Mouse (Mus musculus): ENCODE results near the gene Sun5. TPM values are rescaled to one million over a fixed set of nuclear protein-coding genes. Genes with fewer than 3 reads are reported as not detected.
A peak's percentile ranks its signal among the peaks of the same experiment; 100 is the strongest.

Sun5 gene
- polyA plus RNA-seq, 1 experiment, result not detected

DNA sequence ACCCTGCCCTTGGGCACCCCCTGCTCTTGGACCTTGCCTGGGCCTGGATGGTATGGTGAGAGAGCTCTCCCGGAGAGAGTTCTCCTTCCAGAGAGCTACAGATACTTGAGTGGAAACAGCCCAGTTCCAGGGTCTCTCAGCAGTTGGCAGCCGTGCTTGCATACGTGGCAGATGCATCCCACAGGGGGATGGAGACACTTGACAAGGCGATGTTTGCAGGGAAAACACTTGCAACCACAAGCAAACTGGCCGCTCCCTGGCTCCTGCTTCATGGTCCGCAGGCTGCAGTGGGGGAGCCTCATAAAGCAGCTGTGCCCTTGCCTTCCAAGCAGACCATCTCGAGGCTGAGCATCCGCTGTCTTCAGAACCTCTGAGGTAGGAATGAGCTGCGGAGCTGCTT is 3.9 kb upstream of the Sun5 start, which contains the start of gene Bpifb2:
Gene Bpifb2, plus strand, starts transcription at position 301 of the 400 bp plus-strand sequence.
- no peak within 1 kb of the TSS for H3K4me3 ChIP-seq (ENCODE audit: control insufficient read depth, insufficient read depth, low read length)
- no peaks in the 10 kb centered on the region for H3K4me1 ChIP-seq (replicated peaks; ENCODE audit: control insufficient read depth, insufficient read depth, low read length)
- TF ChIP-seq CTCF (IDR thresholded peaks at IDR 0.05; ENCODE audit: borderline replicate concordance, control insufficient read depth, extremely low read depth, insufficient read depth, low read length, poor library complexity), result no peak
- TF ChIP-seq POLR2A (IDR thresholded peaks at IDR 0.05; ENCODE audit: control insufficient read depth, extremely low read depth, insufficient read depth, low read length, poor library complexity), result no peak
- WGBS, result 81% methylated on average over 9 of the region's 9 CpGs
- no peaks in the 10 kb centered on the region for H3K36me3 ChIP-seq (ENCODE audit: control insufficient read depth, insufficient read depth, low read length)
- DNase-seq, result no peak
- H3K27me3 ChIP-seq (ENCODE audit: control insufficient read depth, insufficient read depth, low read length), result no peaks in the 10 kb centered on the region
- no peak within 1 kb of the TSS for H3K27ac ChIP-seq (ENCODE audit: control insufficient read depth, insufficient read depth, low read length)

DNA sequence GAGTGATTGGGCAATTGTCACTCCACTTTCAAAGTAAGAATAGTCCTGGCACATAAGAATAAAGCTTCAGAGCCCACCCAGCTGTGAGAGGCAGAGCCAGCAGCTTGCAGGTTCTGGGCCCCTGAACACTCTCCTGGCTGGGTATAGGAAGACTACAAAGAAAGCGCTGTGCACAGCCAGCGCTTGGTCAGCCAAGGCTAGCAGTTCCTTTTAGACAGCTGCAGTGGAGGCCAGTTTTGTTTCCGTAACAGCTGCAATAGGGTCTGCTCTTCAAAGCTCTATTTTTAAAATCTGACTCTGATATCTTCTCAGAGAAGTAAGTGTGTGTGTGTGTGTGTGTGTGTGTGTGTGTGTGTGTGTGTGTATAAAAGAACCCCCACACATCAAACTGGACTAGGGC is 8.9 kb downstream of the Sun5 start:
- H3K27ac ChIP-seq (ENCODE audit: control insufficient read depth, insufficient read depth, low read length), result no peak overlapping the region
- no peak for TF ChIP-seq CTCF (IDR thresholded peaks at IDR 0.05; ENCODE audit: borderline replicate concordance, control insufficient read depth, extremely low read depth, insufficient read depth, low read length, poor library complexity)
- no peak for TF ChIP-seq POLR2A (IDR thresholded peaks at IDR 0.05; ENCODE audit: control insufficient read depth, extremely low read depth, insufficient read depth, low read length, poor library complexity)
- no peak for DNase-seq
- H3K36me3 ChIP-seq (ENCODE audit: control insufficient read depth, insufficient read depth, low read length), result no peaks in the 10 kb centered on the region
- no peaks in the 10 kb centered on the region for H3K4me1 ChIP-seq (replicated peaks; ENCODE audit: control insufficient read depth, insufficient read depth, low read length)
- no peak overlapping the region for H3K4me3 ChIP-seq (ENCODE audit: control insufficient read depth, insufficient read depth, low read length)
- no peaks in the 10 kb centered on the region for H3K27me3 ChIP-seq (ENCODE audit: control insufficient read depth, insufficient read depth, low read length)
- WGBS, result 75% methylated on average over 3 of the region's 3 CpGs

DNA sequence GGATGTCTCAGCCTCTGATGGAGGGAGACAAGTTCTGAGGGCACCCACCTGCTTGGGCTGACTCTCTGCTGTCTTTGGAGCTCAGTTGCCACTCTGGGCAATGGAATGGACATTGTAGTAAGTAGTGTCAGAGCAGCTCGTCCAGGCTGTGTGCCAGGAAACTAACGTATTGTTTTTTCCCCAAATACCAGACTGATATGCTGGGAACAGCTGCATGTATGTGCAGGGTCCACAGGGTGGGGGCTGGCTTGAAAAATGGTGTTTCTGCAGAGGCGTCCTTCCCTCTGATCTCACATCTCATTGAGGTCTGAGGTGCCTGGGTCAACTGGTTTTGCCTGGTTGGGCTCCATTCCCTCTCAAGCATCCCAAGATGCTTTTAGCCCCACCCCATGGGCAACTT is 10.2 kb downstream of the Sun5 start:
- TF ChIP-seq POLR2A (IDR thresholded peaks at IDR 0.05; ENCODE audit: control insufficient read depth, extremely low read depth, insufficient read depth, low read length, poor library complexity), result no peak
- no peak for TF ChIP-seq CTCF (IDR thresholded peaks at IDR 0.05; ENCODE audit: borderline replicate concordance, control insufficient read depth, extremely low read depth, insufficient read depth, low read length, poor library complexity)
- Histone ChIP-seq H3K27ac (ENCODE audit: control insufficient read depth, insufficient read depth, low read length) (no peak overlapping the region), H3K36me3 (ENCODE audit: control insufficient read depth, insufficient read depth, low read length) (no peaks in the 10 kb centered on the region), H3K4me1 (replicated peaks; ENCODE audit: control insufficient read depth, insufficient read depth, low read length) (no peaks in the 10 kb centered on the region), H3K27me3 (ENCODE audit: control insufficient read depth, insufficient read depth, low read length) (no peaks in the 10 kb centered on the region), H3K4me3 (ENCODE audit: control insufficient read depth, insufficient read depth, low read length) (no peak overlapping the region)
- no peak for DNase-seq
- 63% methylated on average over 3 of the region's 3 CpGs for WGBS

DNA sequence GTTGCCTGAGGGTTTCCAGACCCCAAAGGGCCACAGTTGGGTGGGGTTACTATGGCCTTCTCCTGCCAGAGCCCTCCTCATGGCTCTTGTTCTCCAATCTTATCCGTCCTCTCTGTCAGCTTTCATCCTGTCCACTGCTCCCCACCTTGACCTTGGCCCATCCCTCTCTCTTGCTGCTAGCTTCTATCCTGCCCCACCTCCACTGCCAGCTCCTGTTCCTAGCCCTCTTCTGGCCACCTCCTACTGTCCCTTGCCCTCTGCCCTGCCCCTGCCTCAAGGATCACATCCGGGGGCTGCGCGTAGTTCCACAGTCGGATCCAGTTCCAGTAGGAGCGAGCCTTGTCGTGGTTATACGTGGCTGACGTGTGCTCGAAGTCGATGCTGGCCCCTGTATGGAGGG is 10.6 kb downstream of the Sun5 start:
- Histone ChIP-seq H3K27ac (ENCODE audit: control insufficient read depth, insufficient read depth, low read length) (no peak overlapping the region), H3K4me1 (replicated peaks; ENCODE audit: control insufficient read depth, insufficient read depth, low read length) (no peaks in the 10 kb centered on the region), H3K4me3 (ENCODE audit: control insufficient read depth, insufficient read depth, low read length) (no peak overlapping the region), H3K36me3 (ENCODE audit: control insufficient read depth, insufficient read depth, low read length) (no peaks in the 10 kb centered on the region), H3K27me3 (ENCODE audit: control insufficient read depth, insufficient read depth, low read length) (no peaks in the 10 kb centered on the region)
- no peak for DNase-seq
- no peak for TF ChIP-seq CTCF (IDR thresholded peaks at IDR 0.05; ENCODE audit: borderline replicate concordance, control insufficient read depth, extremely low read depth, insufficient read depth, low read length, poor library complexity)
- TF ChIP-seq POLR2A (IDR thresholded peaks at IDR 0.05; ENCODE audit: control insufficient read depth, extremely low read depth, insufficient read depth, low read length, poor library complexity), result no peak
- WGBS, result 95% methylated on average over 11 of the region's 11 CpGs

DNA sequence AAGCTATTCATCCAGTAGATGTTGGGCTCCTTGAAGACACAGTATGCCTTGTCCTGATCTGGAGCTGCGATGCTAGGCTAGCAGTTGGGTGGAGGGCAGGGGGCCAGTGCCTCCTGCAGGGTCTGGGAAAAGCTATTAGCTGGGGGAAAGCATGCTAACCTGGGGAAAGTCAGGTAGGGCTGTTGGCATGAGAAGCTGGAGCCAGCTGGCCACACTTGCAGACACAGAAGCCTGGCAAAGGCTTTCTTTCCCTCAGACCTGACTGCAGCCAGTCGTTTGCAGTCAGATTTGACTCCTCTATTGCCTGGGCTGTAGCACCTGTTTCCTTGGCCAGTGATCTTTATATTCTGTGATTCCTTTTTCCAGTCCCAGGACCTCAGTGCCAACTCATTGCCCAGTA is 11.3 kb downstream of the Sun5 start:
- no peak for TF ChIP-seq POLR2A (IDR thresholded peaks at IDR 0.05; ENCODE audit: control insufficient read depth, extremely low read depth, insufficient read depth, low read length, poor library complexity)
- TF ChIP-seq CTCF (IDR thresholded peaks at IDR 0.05; ENCODE audit: borderline replicate concordance, control insufficient read depth, extremely low read depth, insufficient read depth, low read length, poor library complexity), result no peak
- Histone ChIP-seq H3K4me3 (ENCODE audit: control insufficient read depth, insufficient read depth, low read length) (no peak overlapping the region), H3K27me3 (ENCODE audit: control insufficient read depth, insufficient read depth, low read length) (no peaks in the 10 kb centered on the region), H3K4me1 (replicated peaks; ENCODE audit: control insufficient read depth, insufficient read depth, low read length) (no peaks in the 10 kb centered on the region), H3K27ac (ENCODE audit: control insufficient read depth, insufficient read depth, low read length) (no peak overlapping the region), H3K36me3 (ENCODE audit: control insufficient read depth, insufficient read depth, low read length) (no peaks in the 10 kb centered on the region)
- DNase-seq, result no peak
- WGBS, result 83% methylated on average over 2 of the region's 2 CpGs

DNA sequence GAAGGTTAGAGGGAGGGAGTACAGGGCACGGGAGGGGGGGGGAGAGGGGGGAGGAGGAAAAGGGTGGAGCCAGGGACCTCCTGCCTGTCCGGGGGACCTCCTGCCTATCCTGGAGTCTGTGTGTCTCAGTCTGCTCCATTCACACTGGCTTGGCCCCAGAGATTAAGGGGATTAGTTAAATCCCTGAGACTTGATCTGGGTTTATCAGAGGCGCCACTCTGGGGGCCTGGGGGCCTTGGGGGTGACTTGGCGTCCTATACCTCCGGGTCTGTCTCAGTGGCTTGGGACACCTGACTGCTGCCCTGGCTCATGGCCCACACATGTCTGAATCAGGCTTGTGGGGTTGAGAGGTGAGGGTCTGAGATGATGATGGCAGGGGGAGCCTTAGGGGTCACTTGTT is 17.3 kb downstream of the Sun5 start:
- no peaks in the 10 kb centered on the region for H3K27me3 ChIP-seq (ENCODE audit: control insufficient read depth, insufficient read depth, low read length)

DNA sequence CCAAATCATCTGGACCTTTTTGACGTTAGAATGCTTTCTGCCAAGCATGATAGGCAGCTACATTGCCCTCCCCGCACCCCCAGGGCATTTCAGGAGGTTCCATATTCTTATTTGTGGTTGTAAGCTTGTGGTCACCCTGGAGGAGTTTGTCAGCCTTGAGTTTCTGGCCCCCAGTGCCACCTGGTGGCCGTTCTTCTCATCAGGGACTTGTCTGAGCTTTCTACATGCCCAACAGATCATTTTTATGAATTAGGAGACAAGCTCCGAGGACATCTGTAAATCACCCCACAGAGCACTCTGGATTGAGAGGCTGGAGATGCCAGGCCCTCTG is 19.9 kb downstream of the Sun5 start:
- DNase-seq, result peak; percentile 41
- no peaks in the 10 kb centered on the region; the same call in 1 of the 2 replicates for H3K4me1 ChIP-seq (replicated peaks; ENCODE audit: control insufficient read depth, insufficient read depth, low read length)
- H3K36me3 ChIP-seq (ENCODE audit: control insufficient read depth, insufficient read depth, low read length), result no peaks in the 10 kb centered on the region
- no peaks in the 10 kb centered on the region for H3K27me3 ChIP-seq (ENCODE audit: control insufficient read depth, insufficient read depth, low read length)
- TF ChIP-seq CTCF (IDR thresholded peaks at IDR 0.05; ENCODE audit: borderline replicate concordance, control insufficient read depth, extremely low read depth, insufficient read depth, low read length, poor library complexity) (no peak), POLR2A (IDR thresholded peaks at IDR 0.05; ENCODE audit: control insufficient read depth, extremely low read depth, insufficient read depth, low read length, poor library complexity) (no peak)
- no peak overlapping the region for H3K4me3 ChIP-seq (ENCODE audit: control insufficient read depth, insufficient read depth, low read length)
- H3K27ac ChIP-seq (ENCODE audit: control insufficient read depth, insufficient read depth, low read length), result no peak overlapping the region
- 8% methylated on average over 4 of the region's 4 CpGs for WGBS

More for the DNA sequence above, 17.3 kb downstream of the Sun5 start:
- 48% methylated on average over 5 of the region's 5 CpGs for WGBS
- H3K4me3 ChIP-seq (ENCODE audit: control insufficient read depth, insufficient read depth, low read length), result no peak overlapping the region
- no peak for DNase-seq
- no peaks in the 10 kb centered on the region; the same call in 1 of the 2 replicates for H3K4me1 ChIP-seq (replicated peaks; ENCODE audit: control insufficient read depth, insufficient read depth, low read length)
- no peaks in the 10 kb centered on the region for H3K36me3 ChIP-seq (ENCODE audit: control insufficient read depth, insufficient read depth, low read length)
- no peak for TF ChIP-seq CTCF (IDR thresholded peaks at IDR 0.05; ENCODE audit: borderline replicate concordance, control insufficient read depth, extremely low read depth, insufficient read depth, low read length, poor library complexity)
- TF ChIP-seq POLR2A (IDR thresholded peaks at IDR 0.05; ENCODE audit: control insufficient read depth, extremely low read depth, insufficient read depth, low read length, poor library complexity), result no peak
- no peak overlapping the region for H3K27ac ChIP-seq (ENCODE audit: control insufficient read depth, insufficient read depth, low read length)
